Mouse (Mus musculus) heart, postnatal 4 days (tissue): Measurements from ENCODE around the gene Hps3. TPM values are rescaled to one million over a fixed set of nuclear protein-coding genes. Genes with fewer than 3 reads are reported as not detected.
"Not testable (repeated sequence)": the region's sequence is repeated elsewhere in the genome, so short reads cannot be mapped to it uniquely, and the experiment has no call there.

ENCODE experiments used
- DNase-seq: peaks from one replicate; pipeline ENCODE4 v3.0.0; 2021
- total RNA-seq, 2 experiments: library from RNA; stranded (reverse); gene quantifications; 2 replicates each; pipeline ENCODE4 v1.2.3; 2021

Hps3 gene
- total RNA-seq, 2 experiments from 2014 or later = 11.1 to 12.5 TPM

DNA sequence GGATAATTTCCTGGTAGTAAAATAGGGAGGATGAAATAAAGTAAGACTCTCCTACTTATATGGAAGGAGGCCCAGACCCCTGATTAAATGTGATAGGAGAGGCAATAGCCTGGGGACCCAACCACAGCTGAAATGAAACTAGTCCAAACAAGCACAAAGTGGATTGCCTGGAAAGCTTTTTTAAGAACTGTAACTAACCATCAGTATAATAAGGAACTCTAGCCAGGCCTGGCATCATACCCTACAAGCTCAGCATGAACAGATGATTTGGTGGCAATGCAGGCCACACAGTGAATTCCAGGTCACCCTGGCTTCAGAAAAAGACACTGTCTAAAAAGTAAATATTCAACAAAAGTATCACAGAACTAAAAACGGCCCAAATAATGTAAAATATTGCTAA lies 29.5 kb downstream of the Hps3 start:
- no peak for DNase-seq

DNA sequence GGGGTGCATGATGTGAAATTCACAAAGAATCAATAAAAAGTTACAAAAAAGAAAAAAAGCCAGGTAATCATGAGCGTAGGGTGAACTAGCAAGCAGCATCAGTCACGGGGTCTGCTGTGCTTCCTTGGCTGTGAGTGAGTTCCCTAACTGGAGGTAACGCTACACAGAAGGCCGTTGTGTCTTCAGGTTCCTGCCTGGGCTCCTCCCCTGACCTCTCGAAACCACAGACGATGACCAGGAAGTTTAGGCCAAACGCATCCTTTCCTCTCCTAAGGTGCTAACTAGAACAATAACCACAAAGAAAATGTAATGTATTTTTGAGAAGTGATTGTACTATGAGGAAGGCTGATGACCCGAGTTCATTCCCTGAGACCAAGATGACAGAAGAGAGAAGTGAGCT lies 30.7 kb downstream of the Hps3 start:
- no peak for DNase-seq

DNA sequence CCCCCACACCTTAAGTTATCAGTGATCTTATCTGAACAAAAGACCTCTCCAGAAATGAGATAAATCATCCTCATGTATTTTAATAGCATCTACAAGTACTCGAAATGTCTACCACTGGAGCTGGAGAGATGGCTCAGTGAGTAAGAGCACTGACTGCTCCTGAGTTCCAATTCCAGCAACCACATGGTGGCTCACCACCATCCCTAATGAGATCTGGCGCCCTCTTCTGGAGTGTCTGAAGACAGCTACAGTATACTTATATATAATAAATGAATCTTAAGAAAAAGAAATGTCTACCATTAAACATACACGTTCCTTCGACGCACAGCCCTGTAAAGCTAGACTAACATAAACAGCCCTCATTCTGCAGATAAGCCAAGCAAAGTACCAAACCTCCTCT lies 32.3 kb downstream of the Hps3 start:
- DNase-seq = peak; percentile 38

DNA sequence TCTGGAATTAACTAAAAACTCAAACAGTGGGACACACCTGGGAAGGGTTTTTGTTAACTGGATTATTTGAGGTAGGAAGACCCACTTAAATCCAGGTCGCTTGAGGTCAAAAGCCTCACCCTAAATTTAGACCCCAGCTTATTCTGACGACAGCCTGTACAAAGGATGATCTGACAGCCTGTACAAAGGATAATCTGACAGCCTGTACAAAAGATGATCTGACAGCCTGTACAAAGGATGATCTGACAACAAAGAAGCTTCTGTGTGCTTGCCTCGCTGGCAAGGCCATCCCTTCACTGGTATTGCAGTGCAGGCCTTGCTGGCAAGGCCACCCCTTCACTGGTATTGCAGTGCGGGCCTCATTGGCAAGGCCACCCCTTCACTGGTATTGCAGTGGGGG lies 34.3 kb downstream of the Hps3 start:
- no peak for DNase-seq

DNA sequence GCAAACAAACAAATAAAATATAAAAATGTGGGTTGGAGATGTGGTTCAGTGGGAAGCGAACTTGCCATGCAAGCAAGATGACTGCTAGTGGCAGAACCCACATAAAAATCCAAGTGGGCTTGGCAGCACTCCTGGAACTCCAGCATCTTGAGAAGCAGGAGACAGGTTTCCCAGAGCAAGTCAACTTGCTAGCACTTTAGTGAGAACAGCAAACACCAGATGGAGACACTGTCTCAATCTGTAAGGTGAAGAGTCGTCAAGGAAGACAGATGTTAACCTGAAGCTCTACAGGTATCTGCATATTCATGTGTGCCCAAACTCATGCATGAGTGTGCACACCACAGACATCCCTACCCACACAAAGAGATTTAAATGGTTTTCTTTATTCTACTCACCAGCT lies 35.6 kb downstream of the Hps3 start:
- DNase-seq = no peak

DNA sequence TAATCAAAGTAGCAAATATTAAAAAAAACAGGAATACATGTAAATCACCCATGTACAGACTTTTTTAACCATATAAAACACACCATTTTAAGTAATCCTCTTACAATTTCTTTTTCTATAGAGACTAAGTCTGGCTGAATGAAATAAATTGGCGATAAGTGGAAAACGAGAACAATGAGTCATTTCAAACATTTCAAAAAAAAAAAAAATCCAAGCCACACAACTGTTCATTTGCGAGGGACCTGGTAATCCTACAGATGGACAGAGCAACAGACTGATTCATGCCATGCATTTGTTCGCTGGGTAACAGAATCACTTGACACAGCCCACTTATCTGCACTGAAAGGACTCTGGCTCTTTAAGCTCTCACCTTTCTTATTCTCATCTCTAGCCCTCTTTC lies 42.7 kb downstream of the Hps3 start:
- DNase-seq = no peak

DNA sequence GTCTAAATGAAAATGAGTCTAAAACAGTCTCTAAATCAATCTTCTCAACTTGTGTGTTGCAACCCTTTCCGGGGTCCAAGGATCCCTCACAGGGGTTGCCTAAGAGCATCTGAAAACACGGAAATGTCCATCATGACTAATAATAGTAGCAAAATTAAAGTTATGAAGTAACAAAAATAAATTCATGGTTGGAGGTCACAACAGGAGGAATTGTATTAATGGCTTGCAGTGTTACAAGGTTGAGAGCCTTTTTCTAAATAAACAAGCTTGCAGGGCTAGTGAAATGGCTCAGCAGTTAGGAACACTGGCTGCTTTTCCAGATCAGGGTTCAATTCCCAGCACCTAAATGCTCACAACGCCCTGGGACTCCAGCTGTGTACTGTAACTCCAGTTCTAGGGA lies 45.1 kb downstream of the Hps3 start:
- no peak for DNase-seq

DNA sequence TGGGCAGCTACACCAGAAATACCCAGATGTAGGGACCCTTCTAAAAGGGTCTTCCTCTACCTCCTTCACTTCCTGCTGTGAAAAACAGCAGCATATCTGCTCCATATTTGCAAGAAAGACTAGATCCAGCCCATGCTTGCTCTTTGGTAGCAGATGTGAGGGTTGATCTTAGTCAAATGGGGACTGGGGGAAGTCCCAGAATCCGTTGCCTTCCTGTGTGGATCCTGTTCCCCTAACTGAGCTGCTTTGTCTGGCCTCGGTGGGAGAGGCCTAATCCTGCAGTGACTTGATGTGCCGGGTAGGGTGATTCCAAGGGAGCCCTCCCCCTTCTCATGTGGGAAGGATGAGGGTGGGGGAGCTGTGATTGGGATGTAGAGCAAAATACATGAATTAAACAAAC lies 49.0 kb downstream of the Hps3 start:
- DNase-seq = no peak

DNA sequence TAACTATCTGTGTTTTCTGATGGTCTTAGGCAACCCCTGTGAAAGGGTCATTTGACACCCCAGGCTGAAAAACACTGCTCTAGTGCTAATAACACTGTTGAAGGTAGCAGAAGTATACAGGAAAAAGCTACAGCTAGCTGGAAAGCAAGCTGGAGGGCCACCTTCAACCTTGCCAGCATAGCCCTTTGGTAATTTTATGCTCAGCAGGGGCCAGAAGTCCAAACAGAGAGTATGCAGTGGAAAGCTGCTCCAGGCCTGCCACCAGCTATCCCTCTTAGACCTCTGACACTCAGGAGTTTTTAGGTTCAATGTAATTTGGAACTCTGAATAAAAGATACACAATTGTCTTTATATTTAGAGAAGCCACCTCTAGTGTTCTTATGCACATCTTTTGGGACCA lies 52.3 kb downstream of the Hps3 start:
- no peak for DNase-seq

DNA sequence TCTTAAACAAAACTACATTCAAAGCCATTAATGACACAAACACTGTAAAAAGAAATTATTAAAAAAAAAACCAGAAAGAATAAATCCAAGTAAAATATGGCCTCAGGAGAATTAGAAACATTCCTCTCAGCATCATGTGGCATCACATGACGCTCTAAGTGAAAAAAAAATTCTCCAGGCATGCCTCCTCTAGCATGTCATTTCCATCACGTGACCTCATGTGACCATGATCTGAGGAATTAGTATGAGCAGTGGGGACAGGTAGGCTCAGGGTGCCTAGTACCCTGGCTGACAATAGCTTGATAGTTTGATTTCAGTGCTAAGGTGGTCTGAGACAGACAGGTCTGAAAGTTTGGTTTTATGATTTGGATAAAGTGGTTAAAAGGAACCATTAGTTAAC lies 54.0 kb downstream of the Hps3 start:
- no peak for DNase-seq

DNA sequence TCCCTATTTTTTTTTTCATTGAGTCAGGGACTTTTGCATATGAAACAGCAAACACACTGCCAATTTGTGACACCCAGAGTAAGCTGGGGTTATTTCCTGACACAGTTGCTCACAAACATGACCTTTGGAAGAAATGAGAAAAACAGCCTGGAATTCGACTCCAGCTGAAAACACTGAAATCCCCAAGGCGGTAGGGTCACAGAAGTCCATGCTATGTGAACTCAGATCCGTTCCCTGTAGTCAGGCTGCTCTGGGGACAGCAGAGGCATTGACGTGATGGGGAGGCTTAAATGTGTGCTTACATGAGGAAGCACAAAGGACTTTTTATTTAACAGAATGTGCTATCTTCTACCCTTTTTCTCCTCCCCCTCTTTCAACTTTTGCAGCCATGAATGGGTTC lies 56.6 kb downstream of the Hps3 start:
- DNase-seq = peak; percentile 36

DNA sequence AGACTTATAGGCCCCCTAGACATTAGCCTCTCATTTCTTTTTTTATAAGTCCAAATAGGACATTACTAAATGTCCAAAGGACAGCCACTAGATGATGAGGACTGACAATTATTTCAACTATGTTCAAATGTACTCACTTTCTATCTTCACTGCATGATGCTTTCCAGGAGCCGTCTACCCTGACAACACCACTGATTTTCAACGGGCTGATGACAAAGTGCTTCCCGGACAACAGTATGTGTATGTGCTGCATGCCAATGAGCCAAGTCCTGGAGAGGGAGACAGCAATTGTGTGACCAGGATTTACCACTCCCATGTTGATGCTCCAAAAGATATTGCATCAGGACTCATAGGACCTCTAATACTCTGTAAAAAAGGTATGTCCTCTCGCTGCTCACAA lies 69.0 kb downstream of the Hps3 start:
- DNase-seq = no peak

DNA sequence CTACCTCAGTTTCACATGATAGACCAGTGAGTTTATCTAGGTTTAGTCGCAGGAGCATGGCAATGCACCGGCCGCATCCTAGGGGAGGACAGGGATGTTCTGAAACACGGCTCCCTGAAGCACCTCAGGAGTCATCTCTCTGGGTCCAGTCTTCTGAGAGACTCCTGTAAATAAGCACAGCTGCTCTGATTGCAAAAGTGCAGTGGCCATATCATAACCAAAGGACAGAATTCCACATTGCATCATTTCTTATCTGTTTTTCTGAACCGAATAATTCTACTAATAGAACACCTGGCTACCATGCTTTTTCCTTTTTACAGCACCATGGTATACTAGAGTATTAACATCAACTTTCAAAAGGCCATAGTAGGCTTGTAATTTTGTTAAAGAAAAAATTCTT lies 69.9 kb downstream of the Hps3 start:
- no peak for DNase-seq

DNA sequence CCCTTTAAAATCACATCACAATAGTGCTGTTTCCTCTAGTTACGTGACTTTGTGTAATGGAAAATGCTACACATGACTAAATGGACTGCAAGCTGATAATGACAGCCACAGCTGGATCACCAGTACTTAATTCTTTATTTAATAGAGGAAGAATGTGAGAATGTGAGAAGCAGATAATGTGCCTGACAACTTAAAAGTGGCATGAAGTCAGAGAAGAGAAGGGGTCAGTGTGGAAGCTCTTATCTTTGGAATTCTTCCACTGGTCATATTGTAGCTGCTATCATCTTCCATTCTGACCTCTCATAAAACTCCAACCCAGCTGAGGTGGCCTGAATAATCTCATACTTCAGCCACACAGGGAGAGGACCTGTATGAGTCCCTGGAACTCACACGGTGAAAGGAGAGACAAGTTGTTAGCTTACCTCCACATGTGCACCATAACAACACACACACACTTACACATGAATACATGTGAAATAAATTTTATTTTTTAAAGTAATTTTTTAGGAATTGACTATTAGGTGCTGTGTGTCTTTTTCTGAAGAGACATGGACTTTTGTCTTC lies 70.4 kb downstream of the Hps3 start:
- no peak for DNase-seq

DNA sequence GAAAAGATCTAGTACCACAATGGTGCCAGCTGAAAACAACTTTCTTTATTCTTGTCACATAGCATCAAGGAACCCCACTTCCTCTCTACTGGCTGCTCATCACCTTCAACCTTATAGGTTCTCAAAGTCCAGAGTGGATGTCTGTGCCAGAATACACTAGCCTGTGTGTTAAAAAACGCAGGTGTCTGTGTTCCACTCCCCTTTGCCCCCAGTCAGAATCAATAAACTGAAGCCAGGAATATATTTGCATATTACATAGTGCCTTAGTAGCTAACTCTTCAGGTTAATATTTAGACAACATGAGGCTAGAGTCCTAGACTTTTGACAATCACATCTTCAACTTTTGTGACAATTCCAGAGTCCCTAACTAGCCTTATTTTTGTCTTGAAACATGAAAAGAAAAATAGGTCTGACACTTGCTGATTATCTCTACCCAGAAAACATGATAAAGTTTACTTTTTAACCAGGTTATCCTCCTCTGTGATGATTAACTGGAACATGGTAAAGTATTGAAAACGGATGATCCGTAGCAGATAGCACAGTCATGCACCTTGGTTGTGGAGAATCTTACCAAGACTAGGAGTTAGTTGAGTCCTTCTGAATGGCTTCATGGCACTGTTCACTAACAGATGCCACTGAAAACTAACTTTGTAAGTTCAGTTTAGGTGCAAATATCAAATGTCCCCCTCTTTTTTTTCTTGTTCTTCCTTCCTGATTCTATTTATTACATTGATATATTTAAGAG lies 72.2 kb downstream of the Hps3 start:
- DNase-seq = no peak

DNA sequence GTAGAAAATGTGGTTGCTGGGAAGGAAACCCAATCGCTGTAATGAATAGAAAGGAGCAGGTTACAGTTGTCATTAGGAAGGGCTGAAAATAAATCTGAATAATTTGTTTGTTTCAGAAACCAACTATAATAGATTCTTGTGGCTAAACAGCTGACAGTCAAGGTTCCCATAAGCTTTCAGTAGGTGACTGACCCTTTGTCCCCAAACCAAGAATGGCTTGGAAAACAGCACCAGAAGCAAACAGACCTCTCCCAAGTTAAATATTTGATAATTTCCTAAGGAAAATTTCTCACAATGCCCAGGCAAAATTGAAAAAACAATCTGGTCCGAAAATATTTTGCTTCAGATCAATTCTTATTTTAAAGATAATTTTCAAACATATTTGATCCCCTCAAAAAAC lies 73.8 kb downstream of the Hps3 start:
- no peak for DNase-seq

DNA sequence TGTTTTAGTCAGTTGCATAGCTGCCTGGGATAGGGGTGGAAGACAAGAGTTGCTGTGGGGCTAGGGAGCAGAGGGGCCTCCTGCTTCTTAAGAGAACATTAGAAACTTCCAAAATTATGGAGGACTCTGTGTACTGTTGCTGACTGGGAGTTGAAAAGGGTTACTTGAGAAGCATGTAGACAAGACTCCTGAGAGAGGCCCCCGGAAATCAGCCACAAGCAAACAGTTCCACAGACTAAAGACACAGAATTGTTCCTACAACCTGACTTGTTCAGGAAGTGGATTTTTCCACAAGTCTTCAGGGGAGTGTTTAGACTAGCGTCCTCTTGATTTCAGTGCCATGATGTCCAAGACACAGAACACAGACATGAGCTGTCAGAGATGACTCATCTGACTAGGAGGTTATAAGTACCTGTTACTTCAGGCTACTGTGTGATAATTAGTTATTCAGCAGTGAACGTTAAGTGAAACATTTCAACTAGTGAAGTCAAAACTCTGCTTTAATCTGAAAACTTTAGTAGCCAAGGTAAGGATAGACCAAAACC lies 74.5 kb downstream of the Hps3 start:
- DNase-seq = no peak

DNA sequence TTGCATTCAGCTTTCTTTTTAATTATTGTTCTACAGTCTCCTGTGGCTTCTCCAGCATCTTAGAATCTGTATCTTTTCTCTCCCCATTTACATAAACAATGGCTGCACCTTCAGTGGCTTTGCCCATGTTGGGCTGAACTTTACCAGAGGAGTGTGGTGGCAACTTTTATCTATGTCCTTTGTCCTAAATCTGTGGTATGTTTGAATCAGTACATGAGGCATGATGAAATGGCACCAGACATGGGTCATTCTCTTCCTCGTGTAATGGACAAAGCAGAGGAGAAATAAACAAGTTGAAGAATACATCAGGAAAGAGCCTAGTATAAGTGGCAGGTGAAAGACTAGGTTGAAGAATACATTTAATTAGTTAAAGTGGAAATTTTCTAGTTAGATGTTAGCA lies 76.1 kb downstream of the Hps3 start:
- no peak for DNase-seq

DNA sequence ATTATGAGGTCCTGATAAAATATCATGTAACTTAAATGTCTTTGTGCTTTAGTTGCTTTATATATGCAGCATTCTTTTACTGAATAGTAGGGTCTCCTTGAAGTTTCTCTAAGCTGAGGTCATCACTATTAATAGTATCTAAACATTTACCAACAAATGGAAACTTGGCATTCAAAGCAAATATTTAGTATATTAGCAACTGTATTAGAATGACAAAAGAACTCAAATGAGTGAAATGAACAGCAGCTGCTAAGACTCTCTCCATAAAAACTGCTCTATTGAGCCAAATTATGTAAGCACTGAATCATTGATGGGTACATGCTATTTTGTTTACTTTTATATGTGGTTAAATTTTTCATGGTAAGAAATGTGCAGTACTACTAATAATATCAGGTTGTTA lies 77.1 kb downstream of the Hps3 start:
- no peak for DNase-seq

DNA sequence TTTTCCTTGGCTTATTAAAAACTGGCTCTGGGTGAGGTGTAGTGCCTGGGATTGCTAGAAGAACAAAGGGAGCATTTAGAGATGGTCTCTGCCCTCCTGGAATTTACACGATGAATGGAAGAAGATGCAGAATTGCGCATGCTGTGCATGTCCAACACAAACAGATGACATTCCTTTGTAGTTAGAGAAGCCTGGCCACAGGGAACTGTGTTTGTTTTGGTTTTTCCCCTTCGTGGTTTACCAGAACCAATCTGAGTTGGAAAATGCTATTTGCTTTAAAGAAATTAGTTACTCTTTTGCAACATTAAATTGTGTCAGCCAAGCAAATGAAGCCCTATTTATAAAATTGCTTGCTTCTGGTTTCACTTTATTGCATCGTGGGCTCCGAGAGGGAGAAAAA lies 78.2 kb downstream of the Hps3 start, which contains the start of gene Cp:
Gene Cp (plus strand): TSS at position 170 of the 400 bp plus-strand sequence.
- DNase-seq = peak; percentile 23

DNA sequence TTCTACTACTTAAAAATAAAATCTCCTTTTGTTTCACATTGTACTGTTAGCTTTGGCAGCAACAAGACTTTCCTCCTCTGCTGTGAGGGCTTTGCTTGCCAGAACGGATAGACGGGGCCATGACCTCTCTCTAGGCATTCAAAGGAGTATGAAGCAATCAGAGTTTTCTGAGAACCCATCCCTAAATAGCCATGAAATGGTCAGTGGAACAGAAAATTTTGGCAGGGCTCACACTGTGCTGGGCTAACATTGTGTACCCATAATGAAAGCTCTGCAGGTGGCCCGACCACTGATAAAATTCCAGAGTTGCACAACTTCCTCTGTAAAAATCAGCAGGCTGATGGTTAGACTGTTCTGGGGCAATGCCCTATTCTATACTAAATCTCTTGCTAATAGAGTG lies 81.2 kb downstream of the Hps3 start:
- DNase-seq = peak; percentile 77

DNA sequence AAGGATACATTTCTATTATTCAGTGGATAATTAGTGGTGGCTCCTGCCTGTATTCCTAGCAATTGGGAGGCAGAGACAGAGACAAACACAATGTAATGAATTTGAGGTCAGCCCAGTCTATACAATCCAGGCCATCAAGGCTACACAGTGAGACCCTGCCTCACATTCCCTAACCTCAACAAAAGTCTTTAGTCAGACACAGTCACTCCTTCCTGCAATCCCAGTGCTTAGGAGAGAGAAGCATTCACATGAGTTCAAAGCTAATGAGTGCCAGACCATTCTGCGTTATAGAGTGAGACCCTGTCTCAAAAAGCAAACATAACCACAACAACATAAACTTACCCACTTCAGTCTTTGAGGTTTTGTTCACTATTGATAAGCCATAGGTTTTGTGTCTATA lies 81.7 kb downstream of the Hps3 start:
- DNase-seq = no peak

DNA sequence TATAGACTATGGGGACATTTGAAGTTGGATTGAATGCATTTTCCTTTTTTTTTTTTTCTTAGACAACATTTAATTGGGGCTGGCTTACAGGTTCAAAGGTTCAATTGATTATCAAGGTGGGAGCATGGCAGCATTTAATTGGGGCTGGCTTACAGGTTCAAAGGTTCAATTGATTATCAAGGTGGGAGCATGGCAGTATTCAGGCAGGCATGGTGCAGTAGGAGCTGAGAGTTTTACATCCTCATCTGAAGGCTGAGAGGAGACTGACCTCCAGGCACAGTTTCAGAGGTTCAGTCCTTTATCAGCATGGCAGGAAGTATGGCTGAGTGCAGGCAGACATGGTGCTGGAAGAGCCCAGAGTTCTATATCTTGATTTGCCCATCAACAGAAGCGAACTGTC lies 85.7 kb downstream of the Hps3 start:
- DNase-seq = not testable (repeated sequence)

DNA sequence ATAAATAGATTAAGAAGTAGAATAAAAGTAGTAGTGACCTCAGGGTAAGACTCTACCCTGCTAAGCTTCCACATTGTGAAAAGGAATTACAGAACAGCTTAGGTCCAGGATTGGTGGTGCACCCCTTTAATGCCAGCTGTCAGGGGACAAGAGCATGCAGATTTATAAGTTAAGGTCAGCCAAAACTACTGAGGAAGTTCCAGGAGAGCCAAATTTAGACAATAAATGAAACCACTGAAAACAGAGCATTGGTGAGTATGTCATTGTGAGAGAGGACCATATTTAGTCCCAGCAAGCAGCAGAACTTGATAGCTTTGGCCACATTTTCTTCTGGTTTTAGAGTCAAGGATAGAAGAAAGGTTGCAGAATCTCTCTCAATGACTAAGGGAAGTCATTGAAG lies 86.6 kb downstream of the Hps3 start:
- DNase-seq = no peak
